Mouse (Mus musculus) C2C12 (cell line): ENCODE results near the gene Hpcal4. TPM values are rescaled to one million over a fixed set of nuclear protein-coding genes. Genes with fewer than 3 reads are reported as not detected.

Source experiments
- H3K27me3 ChIP-seq: one replicate; pipeline ENCODE4 v1.6.1; 2011; ENCODE audit not compliant: control insufficient read depth, insufficient read depth, insufficient read length
- H3K36me3 ChIP-seq: one replicate; pipeline ENCODE4 v1.6.1; 2011; ENCODE audit not compliant: control insufficient read depth, insufficient read depth
- H3K4me3 ChIP-seq: one replicate; pipeline ENCODE4 v1.5.1; 2011; ENCODE audit warnings: mild to moderate bottlenecking, control low read depth; ENCODE audit not compliant: poor library complexity, insufficient read depth, severe bottlenecking
- H3K79me2 ChIP-seq: one replicate; pipeline ENCODE4 v1.6.1; 2011; ENCODE audit not compliant: control insufficient read depth, insufficient read depth
- H3K79me3 ChIP-seq: one replicate; pipeline ENCODE4 v1.6.1; 2011; ENCODE audit warnings: low read depth, control low read depth
- H3ac ChIP-seq: one replicate; pipeline ENCODE3; 2011; ENCODE audit warnings: low read depth; ENCODE audit not compliant: control insufficient read depth, insufficient read length
- CEBPB ChIP-seq: IDR thresholded peaks from one replicate; pipeline ENCODE4 v1.6.1; 2011; ENCODE audit warnings: low read depth, mild to moderate bottlenecking, control low read depth, moderate library complexity
- CTCF ChIP-seq: IDR thresholded peaks from one replicate; pipeline ENCODE4 v1.5.1; 2011; ENCODE audit not compliant: control insufficient read depth, insufficient read depth, insufficient read length
- FOSL1 ChIP-seq: IDR thresholded peaks from one replicate; pipeline ENCODE4 v1.8.0; 2011; ENCODE audit warnings: mild to moderate bottlenecking, low read length; ENCODE audit not compliant: poor library complexity, insufficient read depth, severe bottlenecking
- MAX ChIP-seq: IDR thresholded peaks from one replicate; pipeline ENCODE4 v1.6.1; 2011; ENCODE audit warnings: mild to moderate bottlenecking, control low read depth
- MYOD1 ChIP-seq: IDR thresholded peaks from one replicate; pipeline ENCODE4 v1.6.1; 2011; ENCODE audit warnings: low read depth; ENCODE audit not compliant: control insufficient read depth, insufficient read length
- MYOG ChIP-seq: IDR thresholded peaks from one replicate; pipeline ENCODE4 v1.6.1; 2011; ENCODE audit not compliant: control insufficient read depth, insufficient read length; ENCODE audit errors: extremely low read depth
- USF1 ChIP-seq: IDR thresholded peaks from one replicate; pipeline ENCODE4 v1.6.1; 2011; ENCODE audit warnings: low read depth, mild to moderate bottlenecking, control low read depth, moderate library complexity
- polyA plus RNA-seq: library from polyadenylated mRNA; unstranded; fragments of >200 nt; fragmentation: generic; extraction: Trizol; gene quantifications from one replicate; pipeline ENCODE4 v1.2.1, GENCODE M21; 2012; ENCODE audit warnings: missing spikeins

Hpcal4 gene
- polyA plus RNA-seq, 1 experiment = not detected

- H3K27me3 ChIP-seq = peaks cover 74% of the 10 kb centered on the region
- no peak overlapping the region for H3ac ChIP-seq
- H3K36me3 ChIP-seq = no peaks in the 10 kb centered on the region
- H3K79me2 ChIP-seq = no peaks in the 10 kb centered on the region
- TF ChIP-seq CTCF = no peak
- H3K79me3 ChIP-seq = no peaks in the 10 kb centered on the region
- no peak overlapping the region for H3K4me3 ChIP-seq
Observed at GRCm38 (mm10) chr4:123193791-123194190, 10.8 kb downstream of the Hpcal4 start.

- no peaks in the 10 kb centered on the region for H3K36me3 ChIP-seq
- H3K79me3 ChIP-seq = no peaks in the 10 kb centered on the region
- H3K27me3 ChIP-seq = peaks cover 68% of the 10 kb centered on the region
- no peak overlapping the region for H3K4me3 ChIP-seq
- no peak overlapping the region for H3ac ChIP-seq
- H3K79me2 ChIP-seq = no peaks in the 10 kb centered on the region
- TF ChIP-seq MAX (no peak), USF1 (no peak), CEBPB (no peak), MYOD1 (no peak), FOSL1 (no peak), CTCF (no peak), MYOG (no peak)
Observed at GRCm38 (mm10) chr4:123196695-123197094, 13.7 kb downstream of the Hpcal4 start.

- Histone ChIP-seq H3K36me3 (no peaks in the 10 kb centered on the region), H3K27me3 (peaks cover 66% of the 10 kb centered on the region), H3K4me3 (no peak overlapping the region), H3K79me2 (no peaks in the 10 kb centered on the region), H3K79me3 (no peaks in the 10 kb centered on the region), H3ac (no peak overlapping the region)
- no peak for TF ChIP-seq USF1
- TF ChIP-seq CTCF = peak; percentile 79
Observed at GRCm38 (mm10) chr4:123200771-123201185, 17.8 kb downstream of the Hpcal4 start.

- H3K79me3 ChIP-seq = no peaks in the 10 kb centered on the region
- no peak for TF ChIP-seq USF1
- no peak for TF ChIP-seq MYOG
- TF ChIP-seq CTCF = no peak
- TF ChIP-seq CEBPB = no peak
- TF ChIP-seq FOSL1 = no peak
- TF ChIP-seq MAX = no peak
- TF ChIP-seq MYOD1 = no peak
- no peak within 1 kb of the TSS for H3ac ChIP-seq
- H3K27me3 ChIP-seq = peaks cover 67% of the 10 kb centered on the region
- H3K36me3 ChIP-seq = no peaks in the 10 kb centered on the region
- H3K4me3 ChIP-seq = no peak within 1 kb of the TSS
- no peaks in the 10 kb centered on the region for H3K79me2 ChIP-seq
Observed at GRCm38 (mm10) chr4:123201186-123202093, 18.4 kb downstream of the Hpcal4 start, which contains the start of gene Nt5c1a. Gene Nt5c1a, plus strand, starts transcription at chr4:123201504.

- no peaks in the 10 kb centered on the region for H3K36me3 ChIP-seq
- no peaks in the 10 kb centered on the region for H3K79me2 ChIP-seq
- no peak overlapping the region for H3ac ChIP-seq
- H3K79me3 ChIP-seq = no peaks in the 10 kb centered on the region
- peaks cover 68% of the 10 kb centered on the region for H3K27me3 ChIP-seq
- no peak overlapping the region for H3K4me3 ChIP-seq
- TF ChIP-seq FOSL1 (no peak), CEBPB (no peak), USF1 (no peak), MYOD1 (no peak), MYOG (no peak), CTCF (no peak), MAX (no peak)
Observed at GRCm38 (mm10) chr4:123202094-123202420, 19.0 kb downstream of the Hpcal4 start.

GRCm38 (mm10) chr4:123207337-123207736 lies 24.3 kb downstream of the Hpcal4 start:
- no peaks in the 10 kb centered on the region for H3K79me2 ChIP-seq
- H3K36me3 ChIP-seq = no peaks in the 10 kb centered on the region
- H3K4me3 ChIP-seq = no peak overlapping the region
- peaks cover 71% of the 10 kb centered on the region for H3K27me3 ChIP-seq
- no peak overlapping the region for H3ac ChIP-seq
- TF ChIP-seq MAX = no peak
- TF ChIP-seq USF1 = no peak
- no peak for TF ChIP-seq CTCF
- TF ChIP-seq CEBPB = no peak
- no peak for TF ChIP-seq MYOG
- TF ChIP-seq MYOD1 = no peak
- no peak for TF ChIP-seq FOSL1
- no peaks in the 10 kb centered on the region for H3K79me3 ChIP-seq
